Mouse (Mus musculus) CH12.LX (cell line): ENCODE results near the gene Map3k15.

Source experiments
- CTCF ChIP-seq, 2 experiments: IDR thresholded peaks in 1 of 2; conservative IDR thresholded peaks in 1 of 2; 2 replicates each; pipeline ENCODE4 v1.5.1; 2011 to 2012; ENCODE audit warnings: low read depth in 2 of 2, low read length in 2 of 2, improper control_type of control experiment in 1 of 2, inconsistent platforms in 1 of 2, mild to moderate bottlenecking in 1 of 2, moderate library complexity in 1 of 2
- E2F4 ChIP-seq: IDR thresholded peaks from 2 replicates; pipeline ENCODE4 v1.6.1; 2011; ENCODE audit warnings: low read depth, low read length, improper control_type of control experiment; ENCODE audit not compliant: insufficient replicate concordance

DNA sequence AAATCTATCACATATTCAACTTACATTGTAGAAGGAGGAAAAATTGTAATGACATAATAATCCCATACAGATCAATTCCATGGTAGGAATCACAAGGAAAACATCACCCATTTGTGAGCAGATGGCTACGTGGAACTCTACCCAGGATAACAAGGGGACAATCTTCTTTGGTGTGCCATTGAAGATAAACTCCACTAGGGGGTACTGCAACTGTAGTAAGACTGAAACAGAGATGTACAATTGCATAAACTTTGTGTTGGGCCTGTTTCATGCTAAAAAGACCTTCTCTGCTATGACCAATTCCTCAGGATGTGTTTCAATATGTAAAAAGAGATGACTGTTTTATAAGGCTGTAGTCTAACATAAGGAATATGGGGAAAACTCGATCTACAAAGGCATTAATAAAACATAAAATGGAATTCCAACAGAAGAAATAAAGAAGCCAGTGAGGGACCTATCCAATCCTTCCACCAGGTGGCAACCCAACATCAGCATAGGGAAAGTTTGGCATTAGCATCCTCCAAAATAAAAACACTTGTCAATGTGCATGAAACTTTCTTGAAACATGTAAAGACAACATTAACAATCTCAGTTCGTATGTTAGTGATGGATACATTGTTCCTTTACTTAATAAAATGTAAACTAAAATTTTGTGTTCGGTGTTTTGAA lies 165.0 kb downstream of the Map3k15 start:
- TF ChIP-seq E2F4: no peak
- peak in 1 of 2 experiments; percentile 56; a peak in 2 of 4 replicates for TF ChIP-seq CTCF (conservative IDR thresholded peaks at IDR 0.05 in 1 of 2, IDR thresholded peaks at IDR 0.05 in 1 of 2; ENCODE audit: low read depth in 2 of 2, low read length in 2 of 2)
